Mouse (Mus musculus) thymus, adult 2 months (tissue): ENCODE results near the gene Prkg1.

ENCODE experiments used
- CTCF ChIP-seq: fragments of 200-500 bp; IDR thresholded peaks from 2 replicates; pipeline ENCODE4 v1.5.1; 2012; ENCODE audit warnings: mild to moderate bottlenecking, control low read depth, low read length, moderate library complexity, borderline replicate concordance; ENCODE audit not compliant: control insufficient read depth, poor library complexity, insufficient read depth; ENCODE audit errors: extremely low read depth
- POLR2A ChIP-seq: fragments of 200-500 bp; IDR thresholded peaks from 2 replicates; pipeline ENCODE4 v1.6.1; 2012; ENCODE audit warnings: mild to moderate bottlenecking, low read length, control low read depth, moderate library complexity; ENCODE audit not compliant: control insufficient read depth, poor library complexity, insufficient read depth; ENCODE audit errors: extremely low read depth

GRCm38 (mm10) chr19:31223457-31223856, 541.4 kb downstream of the Prkg1 start:
- TF ChIP-seq POLR2A, result no peak
- no peak for TF ChIP-seq CTCF
